Mouse (Mus musculus) layer of hippocampus, postnatal 10 days (tissue): ENCODE data around the gene Gm5072. TPM values are rescaled to one million over a fixed set of nuclear protein-coding genes. Genes with fewer than 3 reads are reported as not detected.
"Not testable (repeated sequence)": the region's sequence is repeated elsewhere in the genome, so short reads cannot be mapped to it uniquely, and the experiment has no call there.

ENCODE experiments used
- DNase-seq, 2 experiments: peaks; one replicate each; pipeline ENCODE4 v3.0.0; 2021; ENCODE audit warnings: low spot score in 2 of 2
- long read RNA-seq: library from polyadenylated mRNA; stranded (forward); transcript quantifications from one replicate; pipeline ENCODE4 v2.0.0, GENCODE M21; 2023
- total RNA-seq, 2 experiments: library from RNA; stranded (reverse); gene quantifications; 2 replicates each; pipeline ENCODE4 v1.2.3; 2021

The Gm5072 gene
- total RNA-seq, result not detected
- long read RNA-seq, result 0 reads

DNA sequence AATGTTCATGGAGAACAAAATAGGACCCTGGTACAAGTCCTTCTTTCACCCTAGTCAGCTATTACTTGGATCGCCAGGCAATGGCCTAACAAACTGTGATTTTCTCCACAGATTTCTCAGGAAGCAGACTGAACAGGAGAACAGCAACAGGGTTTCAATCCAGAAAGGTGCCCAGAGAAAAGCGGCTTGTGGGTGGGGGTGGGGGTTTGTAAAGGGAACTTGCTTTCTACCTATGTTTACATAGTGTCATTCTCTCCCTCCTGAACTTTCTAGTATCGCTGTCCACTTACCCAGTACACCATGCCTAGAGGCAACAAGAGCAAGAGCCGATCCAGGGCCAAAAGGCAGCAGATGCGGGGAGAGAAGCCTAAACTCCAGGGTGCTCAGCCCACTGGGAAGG, at the start of gene Gm5072:
Gm5072 (plus strand) TSS at position 301 of the 400 bp plus-strand sequence.
- DNase-seq, result not testable (repeated sequence)

Other genes with a start within 250 kb of the Gm5072 start
- gene Mageb2, start 60.8 kb upstream of the Gm5072 start, total RNA-seq, result not detected
- gene Gm8914, start 87.6 kb downstream of the Gm5072 start, total RNA-seq, result not detected
- not detected for gene 1700084M14Rik, start 183.4 kb downstream of the Gm5072 start, total RNA-seq
- not detected for gene Gm14781, start 239.7 kb downstream of the Gm5072 start, total RNA-seq